16 mouse cellular contexts compared by ENCODE assay signal in the genomic region with DNA sequence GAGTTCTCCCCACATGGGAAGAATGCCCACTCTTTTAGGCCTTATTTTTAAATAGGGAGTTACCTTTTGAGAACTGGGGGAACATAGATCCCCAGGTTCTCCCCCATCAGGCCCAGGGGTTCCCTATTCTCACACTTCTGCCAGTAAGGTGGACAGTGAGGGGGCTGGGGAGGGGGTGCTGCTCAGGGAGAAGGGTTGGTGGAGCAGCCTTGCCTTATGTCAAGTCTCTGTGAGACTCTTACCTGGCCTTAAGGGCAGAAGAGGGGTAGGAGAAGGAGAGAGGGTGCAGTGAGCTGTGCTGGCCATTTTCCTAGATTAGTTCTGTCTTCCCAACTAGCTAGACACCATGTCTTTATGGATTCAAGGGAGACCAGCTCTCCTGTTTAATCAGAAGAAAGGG. TPM values are rescaled to one million over a fixed set of nuclear protein-coding genes. Genes with fewer than 3 reads are reported as not detected.
DNase-seq lines count a peak whose midpoint lies in the region; ATAC-seq lines count a peak whose summit lies in the region.
"Had no signal": no experiment of that assay in that cellular context is flagged by ENCODE, and none has a peak within 500 bp of the region (broad histone marks: within the 10 kb centered on the region; RNA-seq: fewer than 3 reads in every experiment).

No protein-coding gene starts in this region.

- DNase-seq in kidney, adult 11 months = no peak
- DNase-seq in hindbrain, embryonic 10.5 days (ENCODE audit: low spot score) = no peak
- DNase-seq in right cerebral cortex, postnatal 10 days (ENCODE audit: low spot score in 2 of 2) = no peak
- DNase-seq in urinary bladder, adult 2 months (ENCODE audit: low spot score) = no peak
- DNase-seq: gastrocnemius, postnatal 36 days; kidney, adult 8-10 months; layer of hippocampus, adult 9-11 months; lung, adult 2 months; right cerebral cortex, postnatal 25 days; thymus, postnatal 25 days had no signal

- H3K27me3 ChIP-seq in kidney, embryonic 14.5 days (ENCODE audit: control insufficient read depth, insufficient read depth, low read length) = no peaks in the 10 kb centered on the region
- H3K27me3 ChIP-seq in hindbrain, embryonic 10.5 days (ENCODE audit: insufficient read depth, poor library complexity, severe bottlenecking) = no peaks in the 10 kb centered on the region
- H3K27me3 ChIP-seq in limb, embryonic 15.5 days = no peaks in the 10 kb centered on the region
- no peaks in the 10 kb centered on the region for H3K27me3 ChIP-seq in neural tube, embryonic 14.5 days (ENCODE audit: control insufficient read depth, insufficient read depth, low read length)

- peaks cover 9% of the 10 kb centered on the region; the same call in 1 of the 2 replicates for H3K36me3 ChIP-seq in kidney, embryonic 14.5 days (ENCODE audit: control insufficient read depth, insufficient read depth, low read length)
- peaks cover 8% of the 10 kb centered on the region for H3K36me3 ChIP-seq in hindbrain, embryonic 10.5 days
- no peaks in the 10 kb centered on the region for H3K36me3 ChIP-seq in limb, embryonic 15.5 days
- H3K36me3 ChIP-seq in neural tube, embryonic 14.5 days (ENCODE audit: control insufficient read depth, insufficient read depth, low read length) = peaks cover 6% of the 10 kb centered on the region; the same call in 1 of the 2 replicates

- H3K4me3 ChIP-seq in kidney, embryonic 14.5 days (ENCODE audit: low read length) = no peak overlapping the region
- peak overlapping the region; percentile 69; the same call in 1 of the 2 replicates for H3K4me3 ChIP-seq in hindbrain, embryonic 10.5 days
- H3K4me3 ChIP-seq in limb, embryonic 15.5 days = no peak overlapping the region
- H3K4me3 ChIP-seq in neural tube, embryonic 14.5 days (ENCODE audit: low read depth, low read length) = no peak overlapping the region

- no peaks in the 10 kb centered on the region for H3K9me3 ChIP-seq in kidney, embryonic 14.5 days (ENCODE audit: control insufficient read depth, low read length)
- H3K9me3 ChIP-seq in hindbrain, embryonic 10.5 days = no peaks in the 10 kb centered on the region
- H3K9me3 ChIP-seq in limb, embryonic 15.5 days = no peaks in the 10 kb centered on the region
- no peaks in the 10 kb centered on the region for H3K9me3 ChIP-seq in neural tube, embryonic 14.5 days (ENCODE audit: control insufficient read depth, low read length)

- H3K4me1 ChIP-seq in kidney, embryonic 14.5 days (ENCODE audit: control insufficient read depth, insufficient read depth, low read length) = peaks cover 24% of the 10 kb centered on the region
- H3K4me1 ChIP-seq in hindbrain, embryonic 10.5 days (replicated peaks) = peaks cover 66% of the 10 kb centered on the region
- H3K4me1 ChIP-seq in limb, embryonic 15.5 days = peaks cover 44% of the 10 kb centered on the region
- H3K4me1 ChIP-seq in neural tube, embryonic 14.5 days (ENCODE audit: control insufficient read depth, insufficient read depth, low read length) = peaks cover 42% of the 10 kb centered on the region

- ATAC-seq in kidney, embryonic 14.5 days (ENCODE audit: low FRiP score, low TSS enrichment) = no peak
- ATAC-seq in limb, embryonic 15.5 days (ENCODE audit: insufficient number of reproducible peaks, low FRiP score, low TSS enrichment, low read depth) = no peak
- no peak for ATAC-seq in neural tube, embryonic 14.5 days (ENCODE audit: low read depth)

- H3K4me2 ChIP-seq in kidney, embryonic 14.5 days (replicated peaks; ENCODE audit: low read depth, low read length) = no peak overlapping the region
- no peak overlapping the region for H3K4me2 ChIP-seq in limb, embryonic 15.5 days
- peak overlapping the region; percentile 51; the same call in 1 of the 2 replicates for H3K4me2 ChIP-seq in neural tube, embryonic 14.5 days (ENCODE audit: low read depth, low read length)

- H3K27ac ChIP-seq in kidney, embryonic 14.5 days (ENCODE audit: low read depth, low read length) = peak overlapping the region; percentile 68; the same call in 1 of the 2 replicates
- H3K27ac ChIP-seq in hindbrain, embryonic 10.5 days = peak overlapping the region; percentile 91
- 0 out of 2 replicates have a peak overlapping the region, but pooled peaks have one; percentile 22 for H3K27ac ChIP-seq in limb, embryonic 15.5 days
- peak overlapping the region; percentile 79; the same call in 1 of the 2 replicates for H3K27ac ChIP-seq in neural tube, embryonic 14.5 days (ENCODE audit: low read depth, low read length)

- H3K9ac ChIP-seq in kidney, embryonic 14.5 days (ENCODE audit: low read depth, low read length) = 0 out of 2 replicates have a peak overlapping the region, but pooled peaks have one; percentile 19
- H3K9ac ChIP-seq in limb, embryonic 15.5 days = no peak overlapping the region
- H3K9ac ChIP-seq in neural tube, embryonic 14.5 days (replicated peaks; ENCODE audit: low read depth, low read length) = no peak overlapping the region

RNA-seq across cellular contexts. Expression of a gene that starts 4.4 kb away (rescaled TPM):
- polyA plus RNA-seq in kidney, embryonic 14.5 days (2014; fragmentation: Nextera tagmentation; extraction: Ambion mirVana) = 12.2 and 14.8 TPM in 2 replicates
- 27.1 and 35.2 TPM in 2 replicates for polyA plus RNA-seq in hindbrain, embryonic 10.5 days (2016; fragmentation: Nextera tagmentation; extraction: Ambion mirVana)
- 16.7 and 17.9 TPM in 2 replicates for polyA plus RNA-seq in limb, embryonic 15.5 days (2015; fragmentation: Nextera tagmentation; extraction: Ambion mirVana)
- polyA plus RNA-seq in neural tube, embryonic 14.5 days (2014; fragmentation: Nextera tagmentation; extraction: Ambion mirVana) = 44.8 and 48.8 TPM in 2 replicates
- polyA plus RNA-seq in urinary bladder, adult 2 months (2012; rRNA removed) = 13.1 and 13.7 TPM in 2 replicates

RNA-seq across cellular contexts. Expression of a gene that starts 5.5 kb away (rescaled TPM):
- polyA plus RNA-seq in kidney, embryonic 14.5 days (2014; fragmentation: Nextera tagmentation; extraction: Ambion mirVana) = 80.4 and 89.1 TPM in 2 replicates
- polyA plus RNA-seq in hindbrain, embryonic 10.5 days (2016; fragmentation: Nextera tagmentation; extraction: Ambion mirVana) = 132 and 135 TPM in 2 replicates
- 81.0 and 88.5 TPM in 2 replicates for polyA plus RNA-seq in limb, embryonic 15.5 days (2015; fragmentation: Nextera tagmentation; extraction: Ambion mirVana)
- polyA plus RNA-seq in neural tube, embryonic 14.5 days (2014; fragmentation: Nextera tagmentation; extraction: Ambion mirVana) = 86.4 and 87.7 TPM in 2 replicates
- polyA plus RNA-seq in urinary bladder, adult 2 months (2012; rRNA removed) = 55.0 and 72.5 TPM in 2 replicates

RNA-seq across cellular contexts. Expression of a gene that starts 8.9 kb away (rescaled TPM):
- not detected in 2 replicates for polyA plus RNA-seq in kidney, embryonic 14.5 days (2014; fragmentation: Nextera tagmentation; extraction: Ambion mirVana)
- 3.9 and 11.3 TPM in 2 replicates for polyA plus RNA-seq in hindbrain, embryonic 10.5 days (2016; fragmentation: Nextera tagmentation; extraction: Ambion mirVana)
- polyA plus RNA-seq in limb, embryonic 15.5 days (2015; fragmentation: Nextera tagmentation; extraction: Ambion mirVana) = 3.6 and 7.7 TPM in 2 replicates
- 8.5 TPM in 1 of 2 replicates, not detected in the other for polyA plus RNA-seq in neural tube, embryonic 14.5 days (2014; fragmentation: Nextera tagmentation; extraction: Ambion mirVana)
- not detected in 2 replicates for polyA plus RNA-seq in urinary bladder, adult 2 months (2012; rRNA removed)
- polyA plus RNA-seq: heart, postnatal 0 days; limb, embryonic 11.5 days; lung, adult 2 months; stomach, embryonic 16.5 days had no signal

RNA-seq across cellular contexts. Expression of a gene that starts 12.3 kb away (rescaled TPM):
- polyA plus RNA-seq in kidney, embryonic 14.5 days (2014; fragmentation: Nextera tagmentation; extraction: Ambion mirVana) = 2.7 and 3.5 TPM in 2 replicates
- 1.5 and 2.4 TPM in 2 replicates for polyA plus RNA-seq in hindbrain, embryonic 10.5 days (2016; fragmentation: Nextera tagmentation; extraction: Ambion mirVana)
- polyA plus RNA-seq in limb, embryonic 15.5 days (2015; fragmentation: Nextera tagmentation; extraction: Ambion mirVana) = 2.1 and 2.7 TPM in 2 replicates
- 16.0 and 23.9 TPM in 2 replicates for polyA plus RNA-seq in neural tube, embryonic 14.5 days (2014; fragmentation: Nextera tagmentation; extraction: Ambion mirVana)
- 8.1 and 8.2 TPM in 2 replicates for polyA plus RNA-seq in urinary bladder, adult 2 months (2012; rRNA removed)

RNA-seq across cellular contexts. Expression of a gene that starts 42.1 kb away (rescaled TPM):
- 305 and 373 TPM in 2 replicates for polyA plus RNA-seq in kidney, embryonic 14.5 days (2014; fragmentation: Nextera tagmentation; extraction: Ambion mirVana)
- 166 and 207 TPM in 2 replicates for polyA plus RNA-seq in hindbrain, embryonic 10.5 days (2016; fragmentation: Nextera tagmentation; extraction: Ambion mirVana)
- 201 and 221 TPM in 2 replicates for polyA plus RNA-seq in limb, embryonic 15.5 days (2015; fragmentation: Nextera tagmentation; extraction: Ambion mirVana)
- polyA plus RNA-seq in neural tube, embryonic 14.5 days (2014; fragmentation: Nextera tagmentation; extraction: Ambion mirVana) = 159 and 160 TPM in 2 replicates
- 328 and 432 TPM in 2 replicates for polyA plus RNA-seq in urinary bladder, adult 2 months (2012; rRNA removed)

Comparison
In these comparisons a context has a peak if more than half of its experiments do, and no peak if none do; other contexts are left out.
1. H3K27ac ChIP-seq: peak in every context shown above with its lines; median percentile 91 in hindbrain, embryonic 10.5 days; 79 in neural tube, embryonic 14.5 days; 68 in kidney, embryonic 14.5 days; 22 in limb, embryonic 15.5 days.